Mouse (Mus musculus): ENCODE measurements around the gene Chil4.

Gene Chil4

DNA sequence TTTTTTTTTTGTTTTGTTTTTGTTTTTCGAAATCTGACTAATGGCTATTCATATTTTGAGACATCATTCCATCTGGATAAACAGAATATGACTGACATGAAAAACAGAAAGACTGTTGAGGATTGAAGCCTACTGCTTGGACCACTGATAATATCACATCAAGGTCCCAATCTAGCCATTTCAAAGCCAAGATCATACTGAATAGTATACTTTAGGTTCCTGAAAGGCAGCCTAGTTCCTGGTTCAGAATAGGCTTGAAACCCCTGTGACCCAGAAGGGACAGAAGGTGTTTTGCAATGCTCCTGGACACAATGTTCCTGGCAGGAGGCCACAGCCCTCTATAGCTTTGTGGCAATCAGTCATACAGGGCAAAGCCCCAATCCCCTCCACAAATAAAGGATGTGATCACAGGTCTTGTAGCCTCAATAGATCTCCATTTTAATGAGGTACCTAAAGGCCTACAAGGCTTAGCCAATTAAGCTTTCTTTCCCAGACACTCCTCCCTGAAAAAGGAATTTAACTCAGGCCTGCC is 48.7 kb downstream of the Chil4 start:
- in situ Hi-C loops (cut with MboI, MseI), result no loop called here

DNA sequence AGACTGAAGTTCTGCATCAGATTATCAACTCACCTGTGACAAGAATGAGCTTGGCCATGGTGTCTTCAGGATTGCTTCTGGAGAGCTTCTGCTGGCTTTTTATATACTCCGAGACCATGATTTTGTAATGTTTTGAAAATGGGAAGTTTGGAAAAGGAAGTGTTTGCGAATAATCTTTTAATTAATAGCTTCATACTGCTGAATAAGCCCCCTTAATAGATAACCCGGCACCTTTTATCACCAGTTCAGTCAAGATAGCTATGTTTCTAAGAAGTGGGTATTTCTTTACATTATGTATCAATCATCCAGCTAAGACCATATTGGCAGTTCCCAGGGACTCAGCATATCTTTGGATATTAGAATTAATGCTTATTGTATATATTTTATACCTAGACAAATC is 51.8 kb downstream of the Chil4 start, which contains the start of gene Chil3:
Gene Chil3 (minus strand): TSS at position 101 of the 400 bp plus-strand sequence.
- in situ Hi-C loops (cut with MboI, MseI), result loop anchor here (5.0 kb wide), 1 partner anchor 50 kb away; the partner anchor contains the start of gene Chil4

DNA sequence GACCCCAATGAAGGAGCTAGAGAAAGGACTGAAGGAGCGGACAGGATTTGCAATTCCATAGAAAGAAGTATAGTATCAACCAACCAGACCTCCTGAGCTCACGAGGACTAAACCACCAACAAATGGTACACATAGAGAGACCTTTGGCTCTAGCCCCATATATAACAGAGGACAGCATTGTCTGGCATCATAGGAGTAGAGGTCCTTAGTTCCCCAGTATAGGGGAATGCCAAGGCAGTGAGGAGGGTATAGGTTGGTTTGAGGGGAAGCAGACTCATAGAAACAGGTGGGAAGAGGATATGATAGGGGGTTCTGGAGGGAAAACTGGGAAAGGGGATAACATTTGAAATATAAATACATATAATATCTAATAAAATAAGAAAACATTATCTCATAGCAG is 64.9 kb downstream of the Chil4 start:
- in situ Hi-C loops (cut with MboI, MseI), result no loop called here

Data from regulatory T cell (primary cell).